Mouse (Mus musculus) mouse trophoblast stem cell (cell line): ENCODE measurements at regions not wholly inside any gene's neighbourhood (a gene's known extent, or its start where the extent isn't known, plus 50 kb on each side); places are given as distances from the start of the nearest gene placed in this dataset.

Experiments
- in situ Hi-C, 2 experiments: fragments of 300-500 bp; cut with MseI, MboI; formaldehyde crosslinking; loops; 2 replicates in 1 of 2; 3 replicates in 1 of 2; pipeline ENCODE4 v1.15.1; 2025

GRCm38 (mm10) chr12:12766510-12767304 lies 175.0 kb downstream of the Mycn start:
- in situ Hi-C loops: no loop called here

DNA sequence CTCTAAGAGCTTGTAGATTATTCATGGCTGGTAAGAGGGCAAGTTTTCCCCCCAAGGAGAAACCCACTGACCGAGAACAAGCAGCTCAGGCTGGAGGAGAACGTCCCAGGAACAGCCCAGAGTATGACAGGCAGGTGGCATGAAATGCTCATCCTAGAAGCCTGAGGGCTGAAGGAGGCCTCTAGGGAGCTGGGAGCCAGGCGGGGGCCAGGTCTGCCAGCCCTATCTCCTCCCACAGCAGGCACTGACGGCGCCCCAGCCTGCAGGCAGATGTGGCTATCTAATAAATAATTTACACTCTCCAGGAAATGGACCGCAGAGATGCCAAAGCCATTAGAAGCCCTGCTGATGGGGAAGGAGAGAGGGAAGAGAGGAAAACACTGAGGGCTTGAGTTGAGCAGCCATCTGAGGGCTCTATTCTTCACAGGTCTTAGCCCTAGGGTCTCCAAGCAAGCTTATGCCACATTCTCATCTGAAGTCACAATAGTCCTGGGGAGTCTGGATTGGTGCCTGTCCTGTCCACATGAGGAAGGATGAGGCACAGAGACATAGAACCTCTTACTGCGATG lies 176.1 kb downstream of the Mycn start:
- in situ Hi-C loops: no loop called here

DNA sequence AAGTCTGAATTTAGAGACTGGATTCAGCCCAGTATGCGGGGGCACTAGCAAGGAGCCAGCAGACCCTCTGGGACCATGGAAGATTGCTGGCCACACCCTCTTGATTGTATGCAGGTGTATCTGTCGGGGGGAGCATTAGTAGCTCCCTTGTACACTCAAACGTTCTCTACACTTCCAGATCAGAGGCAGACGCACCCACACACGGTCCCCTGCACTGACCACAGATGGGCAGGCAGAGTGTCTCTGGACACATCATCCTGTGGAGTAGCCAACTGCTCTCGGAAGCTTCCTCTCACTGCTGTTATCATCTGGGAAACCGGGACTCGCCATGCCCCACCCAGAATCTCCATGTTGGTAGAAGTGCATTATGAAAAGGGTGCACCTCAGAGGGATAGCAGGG lies 176.7 kb downstream of the Mycn start:
- in situ Hi-C loops: no loop called here

GRCm38 (mm10) chr12:12764586-12764985 lies 177.1 kb downstream of the Mycn start:
- in situ Hi-C loops: no loop called here

DNA sequence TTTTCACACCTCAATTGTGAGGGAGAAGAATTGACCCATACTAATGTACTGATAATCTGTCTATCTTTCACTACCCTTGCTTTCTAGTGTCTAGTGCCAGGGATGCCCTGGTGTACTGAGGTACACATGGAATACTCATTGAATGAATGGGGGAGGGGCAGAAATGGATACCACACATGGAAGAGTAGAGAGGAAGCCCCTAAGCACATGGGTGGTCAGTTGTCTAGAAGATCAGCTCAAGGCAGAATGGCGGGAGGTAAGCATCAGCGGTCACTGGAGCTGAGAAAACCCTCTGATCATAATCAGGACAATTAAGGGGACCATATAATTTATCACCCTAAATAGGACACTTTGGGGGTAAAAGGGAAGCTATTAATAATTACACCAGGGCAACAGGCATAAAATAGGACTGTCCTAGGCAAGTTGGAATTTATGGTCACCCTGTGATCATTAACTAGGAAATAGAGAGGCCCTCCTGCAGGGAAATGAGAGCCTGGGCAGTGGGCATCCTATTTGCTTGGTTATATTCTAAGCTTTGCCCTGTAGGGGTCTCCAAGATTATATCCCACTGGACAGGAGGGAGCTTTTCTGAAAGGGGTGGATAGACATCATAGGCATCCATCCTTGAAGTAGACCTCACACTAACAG lies 185.3 kb downstream of the Mycn start:
- in situ Hi-C loops: no loop called here

DNA sequence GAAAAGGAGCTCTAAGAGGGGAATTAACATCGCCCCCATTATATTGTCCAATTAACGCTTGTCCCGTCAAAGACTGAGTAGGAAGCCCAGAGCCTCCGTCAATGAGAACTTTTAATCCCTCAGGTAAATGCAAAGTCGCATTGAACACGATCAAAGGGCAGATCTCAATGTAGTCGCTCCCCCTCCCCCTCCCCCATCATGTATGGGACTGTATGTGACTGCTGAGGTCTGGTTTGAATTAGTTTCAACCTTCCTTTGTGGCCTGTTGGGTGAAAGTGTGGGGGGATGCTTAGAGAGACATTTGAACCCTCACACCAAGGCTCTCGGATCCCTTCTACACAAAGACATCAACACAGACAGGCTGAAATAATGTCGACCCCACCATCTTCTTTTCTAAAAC lies 187.9 kb downstream of the Mycn start:
- in situ Hi-C loops: no loop called here

GRCm38 (mm10) chr12:12751670-12752426 lies 189.9 kb downstream of the Mycn start:
- in situ Hi-C loops: no loop called here

- in situ Hi-C loops: no loop called here
These were observed 192.0 kb downstream of the Mycn start for GRCm38 (mm10) chr12:12749690-12750089.

DNA sequence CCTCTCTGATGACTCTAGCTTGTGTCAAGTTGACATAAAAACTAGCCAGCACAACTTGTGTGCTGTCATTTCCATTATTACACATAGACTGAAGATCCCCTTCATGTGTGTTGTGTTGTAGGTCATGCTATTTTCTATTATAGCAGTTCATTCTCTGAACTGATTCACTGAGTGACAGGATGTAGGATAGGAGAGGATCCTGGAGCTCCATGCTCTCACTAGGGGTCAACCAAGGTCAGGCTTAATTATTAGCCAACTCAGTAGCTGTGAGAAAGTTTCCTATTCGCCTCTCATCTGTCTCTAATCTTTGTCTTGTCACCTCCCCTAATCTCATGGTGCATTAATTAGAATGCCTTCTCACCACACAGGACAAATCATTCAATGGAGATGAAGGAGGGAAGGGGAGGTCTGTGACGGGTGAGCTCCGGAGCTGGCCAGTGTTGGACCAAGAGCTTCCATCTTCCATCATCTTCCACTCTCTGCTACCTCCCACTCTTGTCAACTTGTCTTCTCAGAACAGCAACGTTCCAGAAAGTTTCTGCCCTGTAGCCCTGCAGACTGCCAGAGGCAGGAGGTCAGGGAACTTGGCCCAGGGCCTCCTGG lies 194.8 kb downstream of the Mycn start:
- in situ Hi-C loops: no loop called here

GRCm38 (mm10) chr12:12744492-12744891 lies 197.2 kb downstream of the Mycn start:
- in situ Hi-C loops: no loop called here

- in situ Hi-C loops: no loop called here
These were observed 202.9 kb downstream of the Mycn start for GRCm38 (mm10) chr12:12738631-12739331.

DNA sequence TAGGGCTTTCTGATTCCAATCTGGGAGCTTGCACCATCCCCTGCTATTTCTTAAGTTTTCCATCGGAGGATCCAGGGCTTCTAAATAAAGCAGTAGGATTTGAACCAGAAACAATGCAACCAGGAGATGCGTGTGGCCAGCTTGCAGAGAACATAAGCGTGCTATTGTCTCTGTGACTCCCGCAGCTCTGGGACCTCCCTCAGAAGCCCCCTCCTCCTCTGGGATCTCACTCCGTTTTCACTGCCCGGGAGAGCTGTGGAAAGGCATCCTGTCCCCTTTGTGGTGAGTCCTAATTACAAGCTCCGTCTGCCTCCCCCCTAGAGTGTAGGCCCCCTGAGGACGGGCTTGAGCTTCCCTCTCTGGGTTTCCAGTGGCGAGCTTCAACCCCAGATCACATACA lies 215.9 kb downstream of the Mycn start:
- in situ Hi-C loops: no loop called here

DNA sequence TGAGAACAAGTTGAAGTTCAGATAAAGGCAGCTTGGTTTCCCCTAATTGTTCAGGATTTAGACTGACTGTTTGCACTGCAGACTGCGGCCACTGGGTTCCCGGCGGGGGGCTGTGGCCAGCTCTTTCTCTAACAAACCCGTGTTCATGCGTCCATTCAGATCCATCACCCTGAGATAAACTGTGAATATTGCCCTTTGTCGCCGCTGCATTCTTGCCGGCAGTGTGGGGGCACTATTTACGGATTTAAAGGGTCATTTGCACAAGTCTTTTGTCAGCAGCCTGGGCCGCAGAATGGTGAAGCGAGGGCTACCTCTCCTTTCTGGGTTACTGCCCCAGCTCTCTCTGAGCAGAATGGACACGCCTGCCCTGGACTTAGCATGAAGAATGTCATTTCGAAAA lies 216.6 kb downstream of the Mycn start:
- in situ Hi-C loops: no loop called here

DNA sequence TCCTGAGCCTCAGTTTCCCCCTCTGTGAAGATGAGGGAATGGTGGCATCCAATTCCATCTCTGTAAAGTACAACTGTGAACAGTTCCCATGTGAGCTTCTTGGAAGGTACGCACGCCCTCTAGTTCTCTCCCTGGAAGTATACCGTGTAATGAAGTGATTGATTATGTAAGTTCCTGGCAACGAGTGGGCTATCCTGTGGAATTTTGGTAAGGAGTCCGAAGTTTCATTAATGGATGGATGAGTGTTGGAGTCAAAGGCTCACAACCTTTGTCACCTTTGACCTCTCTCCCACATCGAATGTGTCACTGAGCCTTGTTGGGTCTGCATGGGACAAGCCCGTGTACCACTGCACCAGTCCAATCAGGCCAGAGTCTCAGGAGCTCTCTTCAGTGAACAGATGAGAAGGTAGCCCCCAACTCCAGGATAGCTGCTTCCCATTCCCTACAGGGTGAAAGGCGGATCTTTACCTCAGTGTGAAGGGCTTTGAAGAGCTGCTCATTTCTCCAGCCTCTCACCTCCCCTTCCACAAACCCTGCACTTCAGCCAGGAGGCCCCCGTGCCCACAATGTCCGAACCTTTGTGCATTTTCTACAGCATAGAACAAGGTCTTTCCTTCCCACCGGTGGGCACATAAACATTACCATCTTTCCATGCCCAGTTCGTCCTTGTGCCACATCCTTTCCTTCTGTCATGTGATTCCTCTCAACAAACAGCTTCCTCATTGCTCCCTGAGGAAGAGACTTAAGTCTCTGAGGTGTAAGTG lies 217.8 kb downstream of the Mycn start:
- in situ Hi-C loops: no loop called here

- in situ Hi-C loops: no loop called here
These were observed 218.6 kb downstream of the Mycn start for GRCm38 (mm10) chr12:12722982-12723661.

DNA sequence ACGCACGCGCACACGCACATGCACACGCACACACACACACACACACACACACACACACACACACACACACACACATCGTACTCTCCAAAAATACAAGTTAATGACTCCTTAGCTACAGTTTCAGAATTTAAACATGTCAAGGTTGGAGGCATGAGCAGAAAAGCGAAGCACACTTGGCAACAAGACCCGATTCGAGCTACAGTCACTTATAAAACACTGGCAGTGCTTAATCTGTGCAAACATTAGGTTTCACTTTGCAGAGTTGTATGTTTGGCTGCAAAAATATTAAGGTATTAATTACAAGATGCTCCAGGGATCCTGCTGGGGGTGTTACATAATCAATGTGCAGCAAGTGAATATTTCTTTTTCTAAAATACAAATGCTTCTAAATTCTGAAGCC lies 225.0 kb downstream of the Mycn start:
- in situ Hi-C loops: no loop called here

DNA sequence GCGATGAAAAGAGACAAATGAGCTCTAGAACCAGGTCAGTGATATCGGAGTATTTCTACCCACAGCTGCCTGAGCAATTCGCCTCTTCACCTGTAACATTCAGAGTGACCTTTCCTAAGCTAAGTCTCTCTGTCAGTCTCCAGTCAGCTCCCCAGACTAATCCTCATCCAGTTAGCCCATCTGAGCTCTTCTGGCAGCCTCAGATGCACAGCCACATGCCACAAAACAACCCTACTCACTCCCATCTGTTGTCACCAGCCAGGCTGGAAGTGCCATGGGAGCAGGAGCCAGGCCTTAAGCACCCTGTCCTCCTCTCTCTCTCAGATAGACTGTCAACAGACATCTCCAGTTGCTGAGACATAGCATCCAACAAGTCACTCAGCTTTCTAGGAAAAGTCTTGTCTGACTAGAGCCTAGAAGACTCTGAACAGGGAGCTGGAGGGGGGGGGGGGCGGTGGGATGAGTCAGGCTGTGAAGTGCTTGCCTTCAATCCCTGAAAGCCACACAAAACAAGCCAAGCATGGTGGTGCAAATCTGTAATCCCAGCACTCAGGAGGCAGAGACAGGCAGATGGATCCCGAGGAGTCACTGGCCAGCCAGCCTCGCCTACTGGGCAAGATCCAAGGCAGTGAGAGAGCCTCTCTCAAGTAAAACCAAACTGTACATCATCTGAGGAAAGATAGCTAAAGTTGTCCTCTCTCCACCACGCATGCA lies 225.6 kb downstream of the Mycn start:
- in situ Hi-C loops: no loop called here

DNA sequence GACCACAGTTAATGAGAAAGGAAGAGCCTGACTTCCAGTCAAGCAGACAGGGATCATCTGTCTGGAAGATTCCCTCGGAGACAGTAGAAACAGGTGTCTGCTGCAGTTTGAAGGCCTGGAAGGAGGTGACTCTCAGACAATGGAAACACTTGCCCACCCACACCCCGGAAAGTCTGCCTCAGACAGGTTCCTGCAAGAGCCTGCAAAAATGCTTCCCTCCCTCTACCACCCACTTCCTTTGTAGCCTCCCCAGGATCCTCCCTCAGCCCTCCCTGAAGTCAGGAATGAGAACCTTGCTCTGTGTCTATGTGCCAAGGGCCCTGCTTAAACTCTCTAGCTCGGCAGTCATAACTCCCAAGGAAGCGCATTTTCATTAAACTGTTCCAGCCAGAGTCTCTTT lies 226.2 kb downstream of the Mycn start:
- in situ Hi-C loops: no loop called here

GRCm38 (mm10) chr12:12710184-12710609 lies 231.5 kb downstream of the Mycn start:
- in situ Hi-C loops: no loop called here
